Mouse (Mus musculus) olfactory bulb, adult 2 months (tissue): ENCODE measurements around the gene Tbc1d10c.

ENCODE experiments used
- CTCF ChIP-seq: fragments of 200-500 bp; IDR thresholded peaks from 2 replicates; pipeline ENCODE4 v1.5.1; 2012; ENCODE audit warnings: low read depth, mild to moderate bottlenecking, low read length, moderate library complexity; ENCODE audit not compliant: insufficient read depth
- POLR2A ChIP-seq: fragments of 200-500 bp; IDR thresholded peaks from 2 replicates; pipeline ENCODE4 v1.6.1; 2012; ENCODE audit warnings: mild to moderate bottlenecking, low read depth, low read length, moderate library complexity; ENCODE audit not compliant: insufficient read depth

DNA sequence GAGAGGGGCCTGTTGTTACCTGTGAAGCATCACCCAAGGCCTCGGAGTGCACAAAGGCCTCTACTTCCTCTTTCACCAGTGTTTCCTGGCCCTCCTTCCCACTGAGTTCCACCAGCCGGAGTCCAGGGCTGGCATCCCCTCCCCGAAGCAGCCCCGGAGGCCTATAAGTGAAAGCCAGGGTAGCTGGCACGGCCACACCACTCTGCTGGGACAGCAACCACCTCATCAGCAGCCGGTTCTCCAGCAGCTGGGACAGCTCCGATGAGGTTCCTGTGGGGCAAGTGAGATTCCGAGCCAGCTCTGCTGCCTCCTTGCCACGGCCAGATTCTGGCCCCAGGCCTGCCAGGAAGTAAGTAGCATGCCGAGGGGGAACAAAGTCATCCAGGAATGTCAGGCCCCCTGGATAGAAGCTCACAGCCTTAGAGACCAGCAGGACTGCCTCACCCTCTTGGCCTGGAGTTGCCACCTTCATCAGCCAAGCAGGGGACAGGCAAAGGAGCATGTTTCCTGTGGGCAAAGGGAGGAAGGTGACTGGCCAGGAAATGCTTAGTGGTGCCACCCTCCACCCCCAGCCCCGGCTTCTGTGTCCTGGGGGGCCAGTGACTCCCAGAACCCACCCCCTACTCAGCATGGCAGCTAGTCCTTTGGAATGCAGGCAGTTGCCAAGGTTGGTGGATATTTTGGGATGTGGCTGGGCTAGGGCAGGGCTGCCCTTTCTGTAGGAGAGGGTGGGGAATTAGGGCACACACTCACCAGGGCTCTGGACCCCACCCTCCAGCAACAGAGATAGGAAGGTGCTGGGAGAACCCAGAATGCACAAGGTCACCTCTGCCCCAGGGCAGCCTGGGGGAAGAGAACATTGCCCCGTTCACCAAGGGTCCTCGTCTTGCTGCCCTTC, 19.4 kb downstream of the Tbc1d10c start:
- TF ChIP-seq CTCF (no peak), POLR2A (no peak)
